Comparison of ENCODE assay signal across 9 mouse cellular contexts in the genomic region with DNA sequence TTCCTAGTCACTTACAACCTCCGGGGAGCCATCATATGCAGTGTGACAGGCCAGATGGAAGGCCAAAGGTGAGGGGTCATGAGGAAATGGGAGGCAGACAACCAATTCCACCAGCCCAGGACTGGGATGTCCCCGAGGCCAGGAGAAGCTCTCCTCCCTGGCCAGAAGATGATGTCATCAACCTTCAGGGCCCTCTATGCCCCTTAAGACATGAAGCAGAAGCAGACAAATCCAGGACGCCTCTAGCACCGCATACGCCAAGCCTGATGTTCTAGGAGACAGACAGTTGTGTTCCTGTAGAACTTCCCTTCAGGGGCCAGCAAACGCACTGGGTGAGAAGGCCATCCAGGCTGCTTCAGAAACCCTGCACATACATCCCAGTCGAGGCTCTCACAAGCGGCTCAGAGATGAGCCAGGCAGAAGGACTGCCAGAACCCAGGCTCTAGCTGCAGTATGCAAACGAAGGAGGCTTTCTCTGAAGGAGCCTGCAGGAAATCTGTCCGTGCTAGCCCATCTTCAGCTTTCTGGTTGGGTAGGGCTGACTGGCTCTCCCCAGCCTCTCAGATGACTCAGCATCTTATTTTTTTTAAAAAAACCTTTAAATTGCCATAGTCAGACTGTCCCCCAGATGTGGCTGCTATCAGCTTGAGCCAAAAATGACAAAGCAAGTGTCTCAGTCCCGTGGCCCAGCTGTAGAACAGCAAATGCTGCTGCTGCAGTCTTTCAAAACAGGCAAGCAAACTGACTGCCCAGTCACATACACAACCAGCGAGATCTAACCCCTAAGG. TPM values are rescaled to one million over a fixed set of nuclear protein-coding genes. Genes with fewer than 3 reads are reported as not detected.
A peak's percentile ranks its signal among the peaks of the same experiment; 100 is the strongest.
DNase-seq lines count a peak whose midpoint lies in the region; ATAC-seq and TF ChIP-seq lines count a peak whose summit lies in the region.
"Had no signal": no experiment of that assay in that cellular context is flagged by ENCODE, and none has a peak within 500 bp of the region (broad histone marks: within the 10 kb centered on the region; RNA-seq: fewer than 3 reads in every experiment).

No protein-coding gene starts in this region.

- H3K9me3 ChIP-seq in stomach, embryonic 14.5 days (ENCODE audit: control insufficient read depth, low read depth, low read length) = no peaks in the 10 kb centered on the region
- no peaks in the 10 kb centered on the region for H3K9me3 ChIP-seq in stomach, postnatal 0 days (ENCODE audit: control insufficient read depth, low read length)
- H3K9me3 ChIP-seq in hindbrain, embryonic 15.5 days = no peaks in the 10 kb centered on the region

- no peak overlapping the region for H3K4me2 ChIP-seq in stomach, embryonic 14.5 days (replicated peaks; ENCODE audit: low read depth, low read length)
- H3K4me2 ChIP-seq in stomach, postnatal 0 days (replicated peaks; ENCODE audit: low read depth) = no peak overlapping the region
- no peak overlapping the region for H3K4me2 ChIP-seq in hindbrain, embryonic 15.5 days

- no peak for DNase-seq in gastrocnemius, adult 2 months
- no peak for DNase-seq in gastrocnemius, adult 18-20 months (ENCODE audit: low spot score)
- no peak for DNase-seq in stomach, postnatal 0 days (ENCODE audit: low spot score)
- peak; percentile 62 to 63 for DNase-seq in right cerebral cortex, postnatal 10 days (ENCODE audit: low spot score in 2 of 2)
- no peak for DNase-seq in cerebellum, adult 18-20 months

- no peaks in the 10 kb centered on the region for H3K27me3 ChIP-seq in stomach, embryonic 14.5 days (ENCODE audit: control insufficient read depth, insufficient read depth, low read length)
- H3K27me3 ChIP-seq in stomach, postnatal 0 days (ENCODE audit: control insufficient read depth, insufficient read depth, low read length) = no peaks in the 10 kb centered on the region
- no peaks in the 10 kb centered on the region for H3K27me3 ChIP-seq in hindbrain, embryonic 15.5 days

- TF ChIP-seq CTCF in gastrocnemius, adult 2 months (IDR thresholded peaks at IDR 0.05) = no peak
- no peak for TF ChIP-seq CTCF in stomach, postnatal 0 days (IDR thresholded peaks at IDR 0.05; ENCODE audit: low read depth)

- TF ChIP-seq EP300 in stomach, postnatal 0 days (optimal IDR thresholded peaks at IDR 0.05) = no peak

- no peaks in the 10 kb centered on the region for H3K36me3 ChIP-seq in stomach, embryonic 14.5 days (ENCODE audit: control insufficient read depth, insufficient read depth, low read length)
- no peaks in the 10 kb centered on the region for H3K36me3 ChIP-seq in stomach, postnatal 0 days (ENCODE audit: control insufficient read depth, insufficient read depth, low read length)
- H3K36me3 ChIP-seq in hindbrain, embryonic 15.5 days = no peaks in the 10 kb centered on the region

- peaks cover 5% of the 10 kb centered on the region; the same call in 1 of the 2 replicates for H3K4me1 ChIP-seq in stomach, embryonic 14.5 days (ENCODE audit: control insufficient read depth, insufficient read depth, low read length)
- H3K4me1 ChIP-seq in stomach, postnatal 0 days (replicated peaks; ENCODE audit: control insufficient read depth, insufficient read depth) = no peaks in the 10 kb centered on the region; the same call in none of the 2 replicates
- H3K4me1 ChIP-seq in hindbrain, embryonic 15.5 days (replicated peaks) = peaks cover 68% of the 10 kb centered on the region

- ATAC-seq in stomach, embryonic 14.5 days (ENCODE audit: insufficient number of reproducible peaks, insufficient read depth, low FRiP score, low read depth) = peak; percentile 42; the same call in 1 of the 2 replicates
- no peak for ATAC-seq in stomach, postnatal 0 days (ENCODE audit: low FRiP score, low TSS enrichment)
- no peak for ATAC-seq in hindbrain, embryonic 15.5 days (ENCODE audit: low FRiP score, low read depth)
- ATAC-seq in inflammation-experienced regulatory T-cells, adult 6 months = no peak

- H3K9ac ChIP-seq in stomach, embryonic 14.5 days (replicated peaks; ENCODE audit: low read depth, low read length) = no peak overlapping the region
- no peak overlapping the region for H3K9ac ChIP-seq in stomach, postnatal 0 days (ENCODE audit: low read length)
- no peak overlapping the region for H3K9ac ChIP-seq in hindbrain, embryonic 15.5 days

- 52% methylated on average over 12 of the region's 12 CpGs for WGBS in stomach, embryonic 14.5 days
- 45% methylated on average over 12 of the region's 12 CpGs for WGBS in stomach, postnatal 0 days
- WGBS in hindbrain, embryonic 15.5 days = 56% methylated on average over 12 of the region's 12 CpGs

- intact Hi-C loops in gastrocnemius, adult 2 months (cut with DNase I) = no loop called here

- peak overlapping the region; percentile 50 for H3K27ac ChIP-seq in gastrocnemius, adult 2 months
- 0 out of 2 replicates have a peak overlapping the region, but pooled peaks have one; percentile 7 for H3K27ac ChIP-seq in stomach, embryonic 14.5 days (ENCODE audit: low read length)
- no peak overlapping the region for H3K27ac ChIP-seq in stomach, postnatal 0 days (replicated peaks)
- H3K27ac ChIP-seq in hindbrain, embryonic 15.5 days (replicated peaks) = peak overlapping the region; percentile 17; the same call in 1 of the 2 replicates

- H3K4me3 ChIP-seq in gastrocnemius, adult 2 months = no peak overlapping the region
- no peak overlapping the region for H3K4me3 ChIP-seq in stomach, embryonic 14.5 days (ENCODE audit: low read depth, low read length)
- H3K4me3 ChIP-seq in stomach, postnatal 0 days (ENCODE audit: low read depth, low read length) = no peak overlapping the region
- H3K4me3 ChIP-seq in hindbrain, embryonic 15.5 days = no peak overlapping the region

RNA-seq across cellular contexts. Expression of a gene that starts 8.3 kb away (rescaled TPM):
- 10 to 100 TPM; 19.4 to 22.9 TPM for total RNA-seq in gastrocnemius, adult 2 months (2021)
- total RNA-seq in gastrocnemius, adult 18-20 months (2021) = 10 to 100 TPM; 22.9 to 25.2 TPM
- 10.1 and 11.4 TPM in 2 replicates for polyA plus RNA-seq in stomach, embryonic 14.5 days (2014; fragmentation: Nextera tagmentation; extraction: Ambion mirVana)
- 4.7 and 5.3 TPM in 2 replicates for polyA plus RNA-seq in stomach, postnatal 0 days (2015; fragmentation: Nextera tagmentation; extraction: Ambion mirVana)
- 35.0 and 36.7 TPM in 2 replicates for polyA plus RNA-seq in hindbrain, embryonic 15.5 days (2015; fragmentation: Nextera tagmentation; extraction: Ambion mirVana)
- 1 to 10 TPM; 1.5 to 2.2 (median 2.0) TPM for polyA plus RNA-seq in inflammation-experienced regulatory T-cells, adult 6 months (2017; shearing (Covaris generic))

RNA-seq across cellular contexts. Expression of a gene that starts 13.3 kb away (rescaled TPM):
- not detected for total RNA-seq in gastrocnemius, adult 2 months (2021)
- not detected for total RNA-seq in gastrocnemius, adult 18-20 months (2021)
- polyA plus RNA-seq in stomach, embryonic 14.5 days (2014; fragmentation: Nextera tagmentation; extraction: Ambion mirVana) = not detected in 2 replicates
- 0.10 TPM in 1 of 2 replicates, not detected in the other for polyA plus RNA-seq in stomach, postnatal 0 days (2015; fragmentation: Nextera tagmentation; extraction: Ambion mirVana)
- 0.14 TPM in 1 of 2 replicates, not detected in the other for polyA plus RNA-seq in hindbrain, embryonic 15.5 days (2015; fragmentation: Nextera tagmentation; extraction: Ambion mirVana)
- polyA plus RNA-seq in inflammation-experienced regulatory T-cells, adult 6 months (2017; shearing (Covaris generic)) = not detected
- polyA plus RNA-seq: large intestine, adult 2 months had no signal

RNA-seq across cellular contexts. Expression of a gene that starts 42.2 kb away (rescaled TPM):
- total RNA-seq in gastrocnemius, adult 2 months (2021) = 1 to 10 TPM in 1 of 2 experiments, under 1 TPM in 1; 0.36 to 1.7 TPM
- total RNA-seq in gastrocnemius, adult 18-20 months (2021) = under 1 TPM; 0.80 to 0.88 TPM
- 11.5 and 13.0 TPM in 2 replicates for polyA plus RNA-seq in stomach, embryonic 14.5 days (2014; fragmentation: Nextera tagmentation; extraction: Ambion mirVana)
- polyA plus RNA-seq in stomach, postnatal 0 days (2015; fragmentation: Nextera tagmentation; extraction: Ambion mirVana) = 7.9 and 10.0 TPM in 2 replicates
- polyA plus RNA-seq in hindbrain, embryonic 15.5 days (2015; fragmentation: Nextera tagmentation; extraction: Ambion mirVana) = 8.4 and 11.0 TPM in 2 replicates
- not detected for polyA plus RNA-seq in inflammation-experienced regulatory T-cells, adult 6 months (2017; shearing (Covaris generic))

RNA-seq across cellular contexts. Expression of a gene that starts 53.9 kb away (rescaled TPM):
- 10 to 100 TPM; 11.6 to 14.4 TPM for total RNA-seq in gastrocnemius, adult 2 months (2021)
- 10 to 100 TPM; 11.2 to 11.9 TPM for total RNA-seq in gastrocnemius, adult 18-20 months (2021)
- polyA plus RNA-seq in stomach, embryonic 14.5 days (2014; fragmentation: Nextera tagmentation; extraction: Ambion mirVana) = 4.5 and 6.2 TPM in 2 replicates
- polyA plus RNA-seq in stomach, postnatal 0 days (2015; fragmentation: Nextera tagmentation; extraction: Ambion mirVana) = 5.7 and 6.1 TPM in 2 replicates
- 1.1 and 1.6 TPM in 2 replicates for polyA plus RNA-seq in hindbrain, embryonic 15.5 days (2015; fragmentation: Nextera tagmentation; extraction: Ambion mirVana)
- polyA plus RNA-seq in inflammation-experienced regulatory T-cells, adult 6 months (2017; shearing (Covaris generic)) = 1 to 10 TPM; 3.4 to 9.3 (median 3.9) TPM

Comparison
In these comparisons a context has a peak if more than half of its experiments do, and no peak if none do; other contexts are left out.
1. DNase-seq: peak in right cerebral cortex, postnatal 10 days (2 of 2); none in gastrocnemius, adult 2 months (single experiment), gastrocnemius, adult 18-20 months (single experiment), stomach, postnatal 0 days (single experiment) and cerebellum, adult 18-20 months (0 of 2).